Mouse (Mus musculus) forebrain, embryonic 11.5 days (tissue): ENCODE measurements at regions not wholly inside any gene's neighbourhood (a gene's known extent, or its start where the extent isn't known, plus 50 kb on each side); places are given as distances from the start of the nearest gene placed in this dataset.

Experiments
- ATAC-seq: fragments of 200-750 bp; cut with Nextera tagmentation; replicated peaks from 2 replicates; pipeline ENCODE4 v1.8.0; 2017; ENCODE audit warnings: moderate TSS enrichment; ENCODE audit not compliant: low FRiP score
- DNase-seq: peaks from one replicate; pipeline ENCODE4 v3.0.0-alpha.2; 2017; ENCODE audit warnings: low spot score
- H3K27ac ChIP-seq: fragments of 300-500 bp; sonication (generic); 2 replicates; pipeline ENCODE4 v1.5.1; 2014; ENCODE audit warnings: low read depth, low read length
- H3K27me3 ChIP-seq: fragments of 300-500 bp; sonication (generic); 2 replicates; pipeline ENCODE4 v1.6.1; 2014; ENCODE audit warnings: mild to moderate bottlenecking, low read length, mixed read lengths; ENCODE audit not compliant: control insufficient read depth, insufficient read depth
- H3K36me3 ChIP-seq: fragments of 300-500 bp; sonication (generic); 2 replicates; pipeline ENCODE4 v1.6.1; 2014; ENCODE audit warnings: mild to moderate bottlenecking, low read length, moderate library complexity, mixed read lengths; ENCODE audit not compliant: control insufficient read depth, insufficient read depth
- H3K4me1 ChIP-seq: fragments of 300-500 bp; sonication (generic); replicated peaks from 2 replicates; pipeline ENCODE4 v1.6.1; 2014; ENCODE audit warnings: low read length, mixed read lengths; ENCODE audit not compliant: control insufficient read depth, insufficient read depth
- H3K4me2 ChIP-seq: fragments of 300-500 bp; sonication (generic); 2 replicates; pipeline ENCODE4 v1.6.1; 2014; ENCODE audit warnings: low read depth, mild to moderate bottlenecking, low read length, moderate library complexity, mixed read lengths; ENCODE audit not compliant: severe bottlenecking
- H3K4me3 ChIP-seq: fragments of 300-500 bp; sonication (generic); 2 replicates; pipeline ENCODE4 v1.5.1; 2014; ENCODE audit warnings: low read depth, low read length
- H3K9ac ChIP-seq: fragments of 300-500 bp; sonication (generic); 2 replicates; pipeline ENCODE4 v1.6.1; 2014; ENCODE audit warnings: low read length
- H3K9me3 ChIP-seq: fragments of 300-500 bp; sonication (generic); 2 replicates; pipeline ENCODE4 v1.6.1; 2016; ENCODE audit warnings: low read length, mixed read lengths; ENCODE audit not compliant: control insufficient read depth
- WGBS: fragments of 180-500 bp; shearing (Covaris S2); extraction: QIAGEN DNeasy Blood & Tissue Kit; methylation state at CpG from one replicate; pipeline ENCODE4 v1.1.7; 2014; 5-methylcytosine and 5-hydroxymethylcytosine counted together

DNA sequence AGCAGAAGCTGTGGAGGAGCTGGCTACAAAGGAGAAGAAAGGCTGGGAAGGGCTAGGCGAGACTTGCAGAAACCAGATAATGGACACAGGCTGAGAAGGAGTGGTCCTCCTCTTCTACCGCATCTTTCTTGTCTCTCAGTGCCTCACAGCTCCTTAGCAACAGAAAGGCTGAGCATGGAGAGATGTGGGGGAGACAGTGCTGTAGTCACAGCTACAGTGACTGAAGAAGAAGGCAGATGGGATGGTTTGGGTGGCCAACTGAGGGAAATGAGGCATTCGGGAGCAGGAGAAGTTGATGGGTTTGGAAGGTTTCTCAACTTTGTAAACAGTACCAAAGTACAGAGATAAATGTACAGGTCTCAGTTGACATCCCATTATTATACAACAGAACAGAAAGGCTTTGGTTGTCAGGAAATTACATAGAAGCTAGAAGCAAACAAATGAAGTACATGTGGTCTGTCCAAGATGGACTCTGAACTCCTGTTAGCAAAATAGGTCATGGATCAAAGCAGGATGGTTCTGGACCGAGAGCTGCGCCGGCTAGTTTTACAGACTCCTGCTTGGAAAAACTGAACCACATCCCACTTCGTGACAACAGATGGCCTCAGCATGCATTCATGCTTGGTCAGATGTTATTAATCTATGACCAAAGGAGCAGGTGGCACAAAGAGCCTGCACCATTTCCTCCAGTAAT, 160.4 kb downstream of the 1190002N15Rik start:
- H3K4me2 ChIP-seq = no peak overlapping the region
- 48% methylated on average over 7 of the region's 7 CpGs for WGBS
- peak overlapping the region; percentile 37; the same call in 1 of the 2 replicates for H3K27ac ChIP-seq
- H3K36me3 ChIP-seq = no peaks in the 10 kb centered on the region
- ATAC-seq = peak; percentile 74
- H3K9me3 ChIP-seq = no peaks in the 10 kb centered on the region
- H3K4me3 ChIP-seq = no peak overlapping the region
- DNase-seq = no peak
- no peaks in the 10 kb centered on the region for H3K27me3 ChIP-seq
- no peak overlapping the region for H3K9ac ChIP-seq
- peaks cover 7% of the 10 kb centered on the region; the same call in 1 of the 2 replicates for H3K4me1 ChIP-seq

DNA sequence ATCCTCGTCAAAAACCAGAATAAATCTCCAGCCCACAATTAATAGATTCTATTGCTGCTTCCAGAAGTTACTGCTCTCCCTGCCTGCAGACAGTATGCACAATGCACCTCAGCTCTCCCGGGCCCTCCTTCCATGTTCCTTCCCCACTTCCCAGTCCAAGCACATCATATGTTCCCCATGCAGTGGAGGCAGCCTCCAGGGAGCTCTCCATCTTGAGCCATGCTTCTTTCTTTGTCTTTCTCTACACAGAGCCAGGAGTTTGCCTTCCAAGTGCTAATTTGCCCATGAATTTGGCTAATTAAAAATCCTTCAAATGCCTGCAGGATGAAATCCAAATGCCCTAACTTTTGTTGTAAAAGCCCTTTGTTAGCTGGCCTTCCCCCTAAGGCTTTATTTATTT, 166.9 kb downstream of the 1190002N15Rik start:
- Histone ChIP-seq H3K27me3 (no peaks in the 10 kb centered on the region), H3K9me3 (no peaks in the 10 kb centered on the region), H3K4me1 (no peaks in the 10 kb centered on the region), H3K4me3 (no peak overlapping the region), H3K27ac (no peak overlapping the region), H3K9ac (no peak overlapping the region), H3K36me3 (no peaks in the 10 kb centered on the region), H3K4me2 (no peak overlapping the region)
- WGBS = 80% methylated on average over 2 of the region's 2 CpGs
- peak; percentile 84 for ATAC-seq
- no peak for DNase-seq

DNA sequence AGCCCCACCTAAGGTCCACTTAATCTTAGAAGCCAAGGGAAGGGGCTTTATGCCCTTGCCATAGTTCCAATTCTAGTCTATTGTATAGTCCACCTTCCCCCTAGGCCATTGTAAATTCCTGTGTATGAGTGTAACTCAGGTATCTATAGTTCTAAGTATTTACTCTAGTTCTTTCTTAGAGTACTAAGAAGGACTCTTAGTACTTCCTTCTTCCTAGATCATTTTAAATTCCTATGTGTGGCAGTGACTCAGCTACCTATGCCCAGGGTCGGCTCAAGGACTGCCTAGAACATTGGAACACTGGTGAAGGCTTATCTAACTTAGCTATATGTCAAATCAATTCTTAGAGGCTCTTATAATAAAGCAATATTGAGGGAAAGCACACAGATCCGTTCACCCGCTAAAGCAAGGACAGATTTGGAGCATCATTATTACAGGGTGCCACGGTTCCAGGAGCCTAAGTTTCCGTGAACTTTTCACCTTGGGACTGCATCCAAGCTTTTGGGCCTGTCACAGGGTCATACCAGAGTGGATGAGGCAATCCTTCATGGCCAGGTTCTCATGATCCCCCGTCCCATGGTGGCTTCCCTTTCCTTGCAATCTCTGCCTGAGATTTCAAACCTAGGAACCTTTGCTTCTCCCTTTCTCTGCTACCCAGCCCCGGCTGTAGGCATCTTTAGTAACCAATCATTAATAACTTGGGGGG, 169.5 kb downstream of the 1190002N15Rik start:
- 90% methylated on average over 7 of the region's 7 CpGs for WGBS
- H3K36me3 ChIP-seq = no peaks in the 10 kb centered on the region
- H3K4me1 ChIP-seq = no peaks in the 10 kb centered on the region
- no peak overlapping the region for H3K4me3 ChIP-seq
- no peak overlapping the region for H3K4me2 ChIP-seq
- H3K27ac ChIP-seq = no peak overlapping the region
- H3K9ac ChIP-seq = no peak overlapping the region
- no peaks in the 10 kb centered on the region for H3K9me3 ChIP-seq
- ATAC-seq (no peak), DNase-seq (no peak)
- no peaks in the 10 kb centered on the region for H3K27me3 ChIP-seq

DNA sequence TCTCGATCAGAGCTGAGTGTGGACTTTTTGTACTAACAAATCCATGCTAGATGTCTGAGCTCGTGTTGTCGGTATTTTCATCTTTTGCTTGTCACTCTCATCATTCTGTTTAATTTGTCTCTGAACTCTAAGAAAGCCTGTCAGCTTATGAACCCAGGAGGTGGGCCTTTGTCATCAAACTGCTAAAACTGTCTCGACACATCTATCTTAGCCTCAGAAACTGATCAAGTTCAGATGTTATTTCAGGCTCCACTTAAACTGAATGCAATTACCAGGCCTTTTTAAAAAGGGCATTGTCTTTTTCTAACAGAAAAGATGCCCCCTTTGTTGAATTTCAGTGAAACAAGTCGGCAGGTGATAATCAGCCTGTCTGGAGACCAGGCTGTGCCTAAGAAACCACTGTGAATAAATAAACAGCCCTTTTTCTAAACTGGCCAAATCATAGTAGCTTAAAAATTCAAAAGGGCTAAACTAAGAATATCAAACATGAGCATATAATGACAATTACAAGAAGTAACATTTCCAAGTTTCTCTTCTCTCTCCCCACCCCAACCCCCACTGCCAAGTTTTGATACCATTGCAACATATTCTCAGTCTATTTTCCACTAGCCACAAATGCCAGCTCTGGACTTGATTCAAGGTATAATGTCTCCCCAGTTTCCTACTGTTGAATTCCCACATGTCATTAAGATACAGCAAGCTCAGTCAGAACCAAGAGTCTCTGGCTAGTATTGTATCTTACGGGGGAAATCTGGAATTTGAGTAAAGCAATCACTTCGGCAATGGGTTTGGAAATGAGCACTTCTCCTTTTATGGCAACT, 175.8 kb downstream of the 1190002N15Rik start:
- Histone ChIP-seq H3K9me3 (no peaks in the 10 kb centered on the region), H3K36me3 (no peaks in the 10 kb centered on the region), H3K4me3 (no peak overlapping the region), H3K27ac (no peak overlapping the region), H3K4me1 (no peaks in the 10 kb centered on the region), H3K9ac (no peak overlapping the region), H3K4me2 (no peak overlapping the region), H3K27me3 (no peaks in the 10 kb centered on the region)
- 37% methylated on average over 7 of the region's 7 CpGs for WGBS
- DNase-seq (no peak), ATAC-seq (no peak)

DNA sequence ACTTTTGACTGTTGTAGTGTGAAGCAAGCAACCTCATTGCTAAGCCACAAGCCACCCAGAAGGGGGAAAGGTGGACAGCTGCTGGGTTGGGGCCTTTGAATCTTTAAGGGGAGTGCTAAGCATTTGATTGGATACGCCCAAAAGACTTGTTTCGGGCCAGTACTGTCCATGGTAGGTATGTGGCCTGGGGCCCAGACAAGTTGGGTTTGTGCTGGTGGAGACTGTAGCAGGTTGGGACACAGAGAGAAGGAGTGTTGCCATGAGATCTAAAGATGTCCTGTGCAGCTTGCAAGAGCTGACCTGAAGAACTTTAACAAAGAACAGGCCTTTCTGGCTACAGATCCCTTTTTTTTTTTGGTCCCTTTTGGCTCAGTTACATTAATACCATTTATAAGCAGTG, 176.9 kb downstream of the 1190002N15Rik start:
- H3K4me1 ChIP-seq = no peaks in the 10 kb centered on the region
- H3K9me3 ChIP-seq = no peaks in the 10 kb centered on the region
- no peak overlapping the region for H3K9ac ChIP-seq
- no peaks in the 10 kb centered on the region for H3K36me3 ChIP-seq
- no peaks in the 10 kb centered on the region for H3K27me3 ChIP-seq
- 85% methylated on average over 2 of the region's 2 CpGs for WGBS
- H3K4me2 ChIP-seq = no peak overlapping the region
- DNase-seq (no peak), ATAC-seq (no peak)
- no peak overlapping the region for H3K27ac ChIP-seq
- no peak overlapping the region for H3K4me3 ChIP-seq

DNA sequence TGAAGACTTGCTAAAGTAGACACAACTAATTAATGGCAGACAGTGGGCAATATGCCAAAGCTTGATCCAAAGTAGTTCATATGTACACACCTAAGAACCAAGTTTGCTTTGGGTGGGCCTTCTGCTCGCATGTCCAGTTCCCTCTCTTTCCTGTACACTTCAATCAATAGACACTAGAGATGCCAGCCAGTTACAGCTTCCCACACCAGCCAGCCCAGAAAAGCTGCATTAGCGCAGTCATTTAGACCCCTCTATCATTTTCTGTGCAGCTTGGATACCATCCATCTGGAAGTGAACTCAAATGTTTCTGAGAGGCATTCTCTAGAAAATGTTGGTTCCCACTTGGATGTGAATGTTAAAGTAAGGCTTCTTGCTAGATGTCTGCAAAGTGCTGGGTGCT, 179.7 kb downstream of the 1190002N15Rik start:
- Histone ChIP-seq H3K4me2 (no peak overlapping the region), H3K9ac (no peak overlapping the region), H3K4me1 (no peaks in the 10 kb centered on the region), H3K36me3 (no peaks in the 10 kb centered on the region), H3K9me3 (no peaks in the 10 kb centered on the region), H3K27ac (no peak overlapping the region), H3K27me3 (no peaks in the 10 kb centered on the region), H3K4me3 (no peak overlapping the region)
- ATAC-seq = no peak
- WGBS = 97% methylated on average over 2 of the region's 2 CpGs
- DNase-seq = no peak

DNA sequence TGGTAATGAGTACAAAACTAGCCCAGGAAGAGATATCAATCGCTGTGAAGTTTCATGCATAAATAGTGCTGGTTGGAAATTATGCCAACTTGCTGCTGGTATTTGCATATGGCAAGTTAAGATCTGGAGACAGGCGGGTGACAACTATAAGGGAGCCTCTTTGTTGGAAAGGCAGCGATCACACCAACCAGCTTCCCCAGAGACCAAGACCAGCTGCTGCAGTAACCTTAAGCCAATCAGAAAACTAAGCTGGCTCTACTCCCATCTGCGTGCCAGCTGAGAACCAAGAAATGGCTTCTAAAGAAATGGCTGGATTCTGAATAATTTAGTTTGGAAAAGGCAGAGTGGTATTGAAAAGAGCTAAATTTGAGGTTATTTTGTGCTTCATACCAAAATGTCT, 195.9 kb downstream of the 1190002N15Rik start:
- Histone ChIP-seq H3K4me1 (no peaks in the 10 kb centered on the region), H3K4me3 (no peak overlapping the region), H3K9ac (no peak overlapping the region), H3K4me2 (no peak overlapping the region), H3K9me3 (no peaks in the 10 kb centered on the region), H3K27me3 (no peaks in the 10 kb centered on the region), H3K27ac (no peak overlapping the region), H3K36me3 (no peaks in the 10 kb centered on the region)
- DNase-seq = no peak
- 84% methylated on average over 4 of the region's 4 CpGs for WGBS
- peak; percentile 71; the same call in 1 of the 2 replicates for ATAC-seq

DNA sequence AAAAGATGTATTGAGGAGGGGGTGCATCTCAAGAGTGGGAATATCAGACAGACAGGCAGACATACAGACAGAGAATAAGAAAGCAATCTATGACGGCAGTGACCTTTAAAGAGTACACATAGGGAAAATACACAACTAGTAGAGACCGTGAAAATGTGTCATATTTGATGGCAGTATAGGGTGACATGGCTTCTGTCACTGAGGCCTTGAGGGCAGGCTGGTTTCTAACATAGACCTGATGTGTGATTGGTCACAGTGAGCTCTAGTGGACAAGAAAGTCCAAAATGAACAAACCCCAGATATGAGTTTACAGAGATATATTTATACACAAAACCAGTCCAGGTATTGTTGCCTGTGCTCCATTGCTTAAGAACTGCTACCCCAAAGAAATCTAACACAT, 196.3 kb downstream of the 1190002N15Rik start:
- H3K27ac ChIP-seq = no peak overlapping the region
- H3K4me3 ChIP-seq = no peak overlapping the region
- DNase-seq (no peak), ATAC-seq (no peak)
- H3K4me2 ChIP-seq = no peak overlapping the region
- H3K27me3 ChIP-seq = no peaks in the 10 kb centered on the region
- whole genome bisulfite sequencing = 88% methylated on average over 2 of the region's 2 CpGs
- no peak overlapping the region for H3K9ac ChIP-seq
- H3K36me3 ChIP-seq = no peaks in the 10 kb centered on the region
- H3K4me1 ChIP-seq = no peaks in the 10 kb centered on the region
- no peaks in the 10 kb centered on the region for H3K9me3 ChIP-seq
